Mouse (Mus musculus) MEL (cell line): Measurements from ENCODE around the gene Igf2bp1.

Experiments
- CTCF ChIP-seq, 3 experiments: IDR thresholded peaks in 2 of 3; conservative IDR thresholded peaks in 1 of 3; 2 replicates each; pipeline ENCODE4 v1.5.1; 2011 to 2012; ENCODE audit warnings: low read length in 3 of 3, low read depth in 2 of 3, mild to moderate bottlenecking in 2 of 3, improper control_type of control experiment in 1 of 3, inconsistent platforms in 1 of 3, mixed read lengths in 1 of 3, moderate library complexity in 1 of 3; ENCODE audit not compliant: control insufficient read depth in 1 of 3, insufficient read depth in 1 of 3, poor library complexity in 1 of 3, severe bottlenecking in 1 of 3
- E2F4 ChIP-seq: IDR thresholded peaks from 2 replicates; pipeline ENCODE4 v1.6.1; 2011; ENCODE audit warnings: low read depth, low read length, improper control_type of control experiment, borderline replicate concordance
- EP300 ChIP-seq, 2 experiments: IDR thresholded peaks; 2 replicates each; pipeline ENCODE4 v1.6.1; 2011; ENCODE audit warnings: improper control_type of control experiment in 2 of 2, low read length in 2 of 2, low read depth in 1 of 2, mild to moderate bottlenecking in 1 of 2
- GATA1 ChIP-seq: IDR thresholded peaks from 2 replicates; pipeline ENCODE4 v1.6.1; 2011; ENCODE audit warnings: low read depth, low read length, improper control_type of control experiment
- KAT2A ChIP-seq: conservative IDR thresholded peaks from 2 replicates; pipeline ENCODE4 v1.6.1; 2012; ENCODE audit warnings: low read depth, low read length, improper control_type of control experiment, inconsistent platforms
- MAFK ChIP-seq: IDR thresholded peaks from 2 replicates; pipeline ENCODE4 v1.6.1; 2011; ENCODE audit warnings: low read depth, mild to moderate bottlenecking, low read length, improper control_type of control experiment, borderline replicate concordance
- MAX ChIP-seq: IDR thresholded peaks from 2 replicates; pipeline ENCODE4 v1.6.1; 2011; ENCODE audit warnings: low read length, improper control_type of control experiment
- MXI1 ChIP-seq: IDR thresholded peaks from 2 replicates; pipeline ENCODE4 v1.6.1; 2011; ENCODE audit warnings: mild to moderate bottlenecking, low read depth, low read length, improper control_type of control experiment
- MYB ChIP-seq: IDR thresholded peaks from 2 replicates; pipeline ENCODE4 v1.6.1; 2011; ENCODE audit warnings: mild to moderate bottlenecking, low read depth, low read length, improper control_type of control experiment
- POLR2A ChIP-seq, 2 experiments: IDR thresholded peaks; 2 replicates each; pipeline ENCODE4 v1.6.1; 2011 to 2012; ENCODE audit warnings: low read length in 2 of 2, mild to moderate bottlenecking in 2 of 2, control low read depth in 1 of 2, improper control_type of control experiment in 1 of 2, low read depth in 1 of 2, moderate library complexity in 1 of 2; ENCODE audit not compliant: control insufficient read depth in 1 of 2, insufficient read depth in 1 of 2, poor library complexity in 1 of 2
- USF1 ChIP-seq: IDR thresholded peaks from 2 replicates; pipeline ENCODE4 v1.6.1; 2014; ENCODE audit warnings: low read depth, mild to moderate bottlenecking, inconsistent platforms, low read length, improper control_type of control experiment, moderate library complexity

DNA sequence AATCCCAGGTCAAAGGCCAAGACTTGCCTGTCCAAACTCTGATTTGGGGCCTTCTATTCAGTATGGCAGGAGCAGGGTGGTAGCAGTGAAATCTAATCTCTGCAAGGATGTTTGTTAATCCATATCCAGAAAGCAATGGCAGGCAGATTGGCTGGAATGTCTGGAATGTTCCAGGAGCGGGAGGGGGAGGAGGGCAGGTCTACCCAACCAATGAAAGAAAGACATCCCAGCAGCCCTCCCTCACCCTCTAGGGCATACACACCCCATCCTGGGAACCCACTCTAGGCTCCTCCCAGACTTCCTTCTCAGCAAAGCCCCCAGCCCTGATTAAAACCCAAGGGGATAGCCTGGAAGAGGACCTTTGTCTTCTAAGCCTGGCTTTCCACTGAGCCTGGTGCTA is 23.3 kb downstream of the Igf2bp1 start:
- TF ChIP-seq CTCF (IDR thresholded peaks at IDR 0.05 in 2 of 3, conservative IDR thresholded peaks at IDR 0.05 in 1 of 3; ENCODE audit: control insufficient read depth in 1 of 3, insufficient read depth in 1 of 3, low read depth in 2 of 3, low read length in 3 of 3, poor library complexity in 1 of 3, severe bottlenecking in 1 of 3) (no peak), POLR2A (IDR thresholded peaks at IDR 0.05; ENCODE audit: control insufficient read depth in 1 of 2, insufficient read depth in 1 of 2, low read depth in 1 of 2, low read length in 2 of 2, poor library complexity in 1 of 2) (no peak), MXI1 (no peak), E2F4 (no peak), MAX (no peak), EP300 (IDR thresholded peaks at IDR 0.05; ENCODE audit: low read depth in 1 of 2, low read length in 2 of 2) (no peak), GATA1 (no peak), MAFK (no peak), MYB (no peak), KAT2A (no peak), USF1 (no peak)
